Mouse (Mus musculus) heart, embryonic 10.5 days (tissue): ENCODE measurements around the gene Olfm2. TPM values are rescaled to one million over a fixed set of nuclear protein-coding genes. Genes with fewer than 3 reads are reported as not detected.

Experiments
- DNase-seq: peaks from one replicate; pipeline ENCODE4 v3.0.0-alpha.2; 2017; ENCODE audit warnings: low spot score
- H3K27ac ChIP-seq: fragments of 300-500 bp; sonication (generic); 2 replicates; pipeline ENCODE4 v1.5.1; 2016; ENCODE audit warnings: mild to moderate bottlenecking
- H3K27me3 ChIP-seq: fragments of 300-500 bp; sonication (generic); 2 replicates; pipeline ENCODE4 v1.6.1; 2016; ENCODE audit warnings: mild to moderate bottlenecking; ENCODE audit not compliant: poor library complexity, insufficient read depth, severe bottlenecking
- H3K36me3 ChIP-seq: fragments of 300-500 bp; sonication (generic); 2 replicates; pipeline ENCODE4 v1.6.1; 2016; ENCODE audit warnings: mild to moderate bottlenecking, moderate library complexity
- H3K4me1 ChIP-seq: fragments of 300-500 bp; sonication (generic); 2 replicates; pipeline ENCODE4 v1.6.1; 2016; ENCODE audit warnings: mild to moderate bottlenecking
- H3K4me3 ChIP-seq: fragments of 300-500 bp; sonication (generic); 2 replicates; pipeline ENCODE4 v1.5.1; 2016; ENCODE audit warnings: mild to moderate bottlenecking, moderate library complexity
- H3K9me3 ChIP-seq: fragments of 300-500 bp; sonication (generic); 2 replicates; pipeline ENCODE4 v1.6.1; 2016; ENCODE audit warnings: mild to moderate bottlenecking, moderate library complexity
- WGBS: fragments of 180-500 bp; shearing (Covaris S2); methylation state at CpG from one replicate; pipeline ENCODE4 v1.1.7; 2016; 5-methylcytosine and 5-hydroxymethylcytosine counted together
- polyA plus RNA-seq: library from polyadenylated mRNA; unstranded; fragments of >200 nt; fragmentation: Nextera tagmentation; extraction: Ambion mirVana; gene quantifications from 2 replicates; pipeline ENCODE4 v1.2.1, GENCODE M21; 2016

Gene Olfm2
- polyA plus RNA-seq, 1 experiment from 2014 or later, result 3.2 TPM

- no peak overlapping the region for H3K27ac ChIP-seq
- WGBS, result 49% methylated on average over 7 of the region's 7 CpGs
Measured at GRCm38 (mm10) chr9:20681546-20682388, 64.4 kb downstream of the Olfm2 start.

GRCm38 (mm10) chr9:20680378-20680958 is 65.7 kb downstream of the Olfm2 start:
- H3K4me1 ChIP-seq, result no peaks in the 10 kb centered on the region
- H3K36me3 ChIP-seq, result no peaks in the 10 kb centered on the region
- no peaks in the 10 kb centered on the region for H3K27me3 ChIP-seq
- no peaks in the 10 kb centered on the region for H3K9me3 ChIP-seq
- H3K4me3 ChIP-seq, result no peak overlapping the region
- H3K27ac ChIP-seq, result no peak overlapping the region
- 81% methylated on average over 9 of the region's 9 CpGs for WGBS
- no peak for DNase-seq

More at GRCm38 (mm10) chr9:20681546-20682388, 64.4 kb downstream of the Olfm2 start:
- Histone ChIP-seq H3K4me3 (no peak overlapping the region), H3K27me3 (no peaks in the 10 kb centered on the region), H3K9me3 (no peaks in the 10 kb centered on the region), H3K4me1 (no peaks in the 10 kb centered on the region), H3K36me3 (no peaks in the 10 kb centered on the region)
- DNase-seq, result no peak

GRCm38 (mm10) chr9:20677892-20678291 is 68.3 kb downstream of the Olfm2 start:
- H3K27me3 ChIP-seq, result no peaks in the 10 kb centered on the region
- H3K27ac ChIP-seq, result no peak overlapping the region
- H3K36me3 ChIP-seq, result no peaks in the 10 kb centered on the region
- no peaks in the 10 kb centered on the region for H3K9me3 ChIP-seq
- no peak for DNase-seq
- WGBS, result 90% methylated on average over 12 of the region's 12 CpGs
- H3K4me3 ChIP-seq, result no peak overlapping the region
- H3K4me1 ChIP-seq, result peaks cover 7% of the 10 kb centered on the region

- no peaks in the 10 kb centered on the region for H3K36me3 ChIP-seq
- no peaks in the 10 kb centered on the region for H3K27me3 ChIP-seq
- no peak overlapping the region for H3K4me3 ChIP-seq
- WGBS, result 86% methylated on average over 16 of the region's 16 CpGs
- no peak overlapping the region for H3K27ac ChIP-seq
- peaks cover 19% of the 10 kb centered on the region for H3K4me1 ChIP-seq
- H3K9me3 ChIP-seq, result no peaks in the 10 kb centered on the region
- no peak for DNase-seq
Measured at GRCm38 (mm10) chr9:20672047-20672446, 74.1 kb downstream of the Olfm2 start.

GRCm38 (mm10) chr9:20668065-20668464 is 78.1 kb downstream of the Olfm2 start:
- WGBS, result 92% methylated on average over 22 of the region's 22 CpGs
- H3K4me1 ChIP-seq, result peaks cover 23% of the 10 kb centered on the region
- no peaks in the 10 kb centered on the region for H3K9me3 ChIP-seq
- DNase-seq, result no peak
- no peaks in the 10 kb centered on the region for H3K27me3 ChIP-seq
- H3K4me3 ChIP-seq, result no peak overlapping the region
- peaks cover 20% of the 10 kb centered on the region for H3K36me3 ChIP-seq
- H3K27ac ChIP-seq, result no peak overlapping the region

GRCm38 (mm10) chr9:20666510-20667034 is 79.6 kb downstream of the Olfm2 start:
- H3K27me3 ChIP-seq, result no peaks in the 10 kb centered on the region
- DNase-seq, result no peak
- H3K4me3 ChIP-seq, result no peak overlapping the region
- no peaks in the 10 kb centered on the region for H3K9me3 ChIP-seq
- no peak overlapping the region for H3K27ac ChIP-seq
- peaks cover 35% of the 10 kb centered on the region for H3K36me3 ChIP-seq
- H3K4me1 ChIP-seq, result peaks cover 13% of the 10 kb centered on the region; the same call in 1 of the 2 replicates
- WGBS, result 11% methylated on average over 7 of the region's 7 CpGs

GRCm38 (mm10) chr9:20665925-20666324 is 80.2 kb downstream of the Olfm2 start:
- Histone ChIP-seq H3K4me3 (no peak overlapping the region), H3K9me3 (no peaks in the 10 kb centered on the region), H3K4me1 (peaks cover 11% of the 10 kb centered on the region; the same call in 1 of the 2 replicates), H3K27ac (no peak overlapping the region), H3K36me3 (peaks cover 42% of the 10 kb centered on the region), H3K27me3 (no peaks in the 10 kb centered on the region)
- WGBS, result 37% methylated on average over 8 of the region's 8 CpGs
- DNase-seq, result no peak

GRCm38 (mm10) chr9:20664982-20665637 is 81.0 kb downstream of the Olfm2 start:
- no peak for DNase-seq
- H3K4me1 ChIP-seq, result peaks cover 11% of the 10 kb centered on the region; the same call in 1 of the 2 replicates
- no peak overlapping the region for H3K4me3 ChIP-seq
- WGBS, result 78% methylated on average over 5 of the region's 5 CpGs
- no peaks in the 10 kb centered on the region for H3K9me3 ChIP-seq
- no peaks in the 10 kb centered on the region for H3K27me3 ChIP-seq
- H3K27ac ChIP-seq, result no peak overlapping the region
- H3K36me3 ChIP-seq, result peaks cover 49% of the 10 kb centered on the region

GRCm38 (mm10) chr9:20664366-20664765 is 81.8 kb downstream of the Olfm2 start:
- H3K4me3 ChIP-seq, result no peak overlapping the region

GRCm38 (mm10) chr9:20663956-20664355 is 82.2 kb downstream of the Olfm2 start:
- H3K4me1 ChIP-seq, result peaks cover 11% of the 10 kb centered on the region; the same call in 1 of the 2 replicates
- DNase-seq, result no peak
- no peak overlapping the region for H3K4me3 ChIP-seq
- no peaks in the 10 kb centered on the region for H3K9me3 ChIP-seq
- no peaks in the 10 kb centered on the region for H3K27me3 ChIP-seq
- H3K36me3 ChIP-seq, result peaks cover 59% of the 10 kb centered on the region
- no peak overlapping the region for H3K27ac ChIP-seq
- WGBS, result 94% methylated on average over 2 of the region's 2 CpGs

More at GRCm38 (mm10) chr9:20664366-20664765, 81.8 kb downstream of the Olfm2 start:
- H3K4me1 ChIP-seq, result peaks cover 11% of the 10 kb centered on the region; the same call in 1 of the 2 replicates
- no peak for DNase-seq
- H3K36me3 ChIP-seq, result peaks cover 55% of the 10 kb centered on the region
- H3K27ac ChIP-seq, result no peak overlapping the region
- H3K27me3 ChIP-seq, result no peaks in the 10 kb centered on the region
- no peaks in the 10 kb centered on the region for H3K9me3 ChIP-seq
- 92% methylated on average over 2 of the region's 2 CpGs for WGBS

- no peaks in the 10 kb centered on the region for H3K27me3 ChIP-seq
- H3K4me3 ChIP-seq, result no peak overlapping the region
- peaks cover 11% of the 10 kb centered on the region; the same call in 1 of the 2 replicates for H3K4me1 ChIP-seq
- H3K36me3 ChIP-seq, result peaks cover 69% of the 10 kb centered on the region
- 97% methylated on average over 8 of the region's 8 CpGs for WGBS
- DNase-seq, result no peak
- H3K27ac ChIP-seq, result no peak overlapping the region
- H3K9me3 ChIP-seq, result no peaks in the 10 kb centered on the region
Measured at GRCm38 (mm10) chr9:20662874-20663273, 83.3 kb downstream of the Olfm2 start.

- Histone ChIP-seq H3K36me3 (peaks cover 74% of the 10 kb centered on the region), H3K27ac (no peak overlapping the region), H3K4me3 (no peak overlapping the region), H3K27me3 (no peaks in the 10 kb centered on the region), H3K9me3 (no peaks in the 10 kb centered on the region), H3K4me1 (peaks cover 16% of the 10 kb centered on the region; the same call in 1 of the 2 replicates)
- 57% methylated on average over 3 of the region's 3 CpGs for WGBS
- no peak for DNase-seq
Measured at GRCm38 (mm10) chr9:20662325-20662724, 83.8 kb downstream of the Olfm2 start.
